Mouse (Mus musculus) cerebellum, adult 18-20 months (tissue): ENCODE data around the gene Igf1r.

Source experiments
- DNase-seq, 2 experiments: peaks; one replicate each; pipeline ENCODE4 v3.0.0; 2021

Gene Igf1r

DNA sequence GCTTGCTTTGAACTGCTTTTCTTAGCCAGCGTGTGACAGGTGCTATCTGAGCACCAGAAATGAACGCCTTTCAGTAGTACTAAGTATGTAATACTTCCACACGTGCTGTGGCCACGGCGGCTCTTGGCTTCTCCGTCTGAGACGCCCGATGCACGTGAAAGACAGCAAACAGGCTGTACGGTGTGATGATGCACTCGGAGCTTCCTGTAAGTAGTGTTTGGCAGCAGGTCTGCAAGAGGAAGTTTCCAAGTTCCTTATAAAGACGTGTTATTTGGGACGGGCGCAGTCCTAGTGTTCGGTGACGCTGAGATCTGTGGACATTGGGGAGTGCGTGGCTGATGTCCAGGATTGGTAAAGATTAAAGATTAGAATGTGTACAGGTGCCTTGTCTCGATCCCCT, 5.4 kb downstream of the Igf1r start:
- no peak for DNase-seq

- no peak for DNase-seq
Observed at GRCm38 (mm10) chr7:67960701-67961100, 8.1 kb downstream of the Igf1r start.

DNA sequence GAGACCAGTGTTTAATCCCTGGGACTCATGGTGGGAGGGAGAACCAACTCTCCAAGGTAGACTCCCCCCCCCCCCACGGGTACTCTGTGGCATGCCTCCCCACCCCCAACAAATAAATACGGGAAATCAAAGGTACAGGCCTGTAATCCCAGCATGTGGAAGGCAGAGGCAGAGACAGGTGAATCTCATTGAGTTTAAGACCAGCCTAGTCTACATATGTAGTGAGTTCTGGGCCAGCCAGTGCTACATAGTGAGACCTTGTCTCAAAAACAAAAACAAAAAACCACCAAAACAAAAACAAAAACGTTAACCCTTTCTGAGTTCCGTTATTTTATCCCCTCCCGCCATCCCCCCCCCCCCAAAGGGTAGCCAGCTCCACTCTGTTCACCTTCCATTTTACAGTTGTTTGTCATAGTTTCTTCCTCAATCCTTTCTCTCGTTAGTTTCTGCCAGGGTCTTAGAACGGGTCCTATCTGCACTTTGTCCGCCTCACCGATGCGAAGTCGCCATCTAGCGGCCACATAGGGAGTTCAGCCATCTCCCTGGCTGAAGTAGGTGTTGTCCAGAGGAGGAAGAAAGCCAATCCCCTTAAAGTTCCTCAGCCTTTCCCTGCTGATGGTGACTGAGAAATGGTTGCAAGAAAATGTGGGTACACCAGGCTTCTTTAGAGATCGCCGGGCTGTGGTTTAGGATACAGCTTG, 9.1 kb downstream of the Igf1r start:
- peak; percentile 84 to 87 for DNase-seq

DNA sequence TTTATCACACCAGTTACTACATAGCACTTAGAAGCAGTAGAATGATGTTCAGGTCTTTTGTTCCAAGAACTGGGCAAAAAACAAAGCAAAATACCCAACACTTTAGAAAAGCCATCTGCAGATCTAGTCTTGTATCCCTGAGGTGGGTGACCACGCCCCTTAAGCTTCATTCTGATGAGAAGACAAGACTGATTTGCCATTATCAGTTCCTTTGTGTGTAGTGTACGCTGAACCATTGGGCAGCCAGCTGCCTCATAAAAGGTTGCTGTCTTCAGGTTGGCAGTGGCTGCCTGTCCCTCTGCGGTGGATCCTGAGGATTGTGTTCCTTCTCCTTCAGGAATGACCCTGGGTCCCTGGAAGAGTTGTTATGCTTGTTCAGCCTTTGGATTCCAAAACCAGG, 11.1 kb downstream of the Igf1r start:
- no peak for DNase-seq

GRCm38 (mm10) chr7:67968394-67968793, 15.8 kb downstream of the Igf1r start:
- DNase-seq = no peak

DNA sequence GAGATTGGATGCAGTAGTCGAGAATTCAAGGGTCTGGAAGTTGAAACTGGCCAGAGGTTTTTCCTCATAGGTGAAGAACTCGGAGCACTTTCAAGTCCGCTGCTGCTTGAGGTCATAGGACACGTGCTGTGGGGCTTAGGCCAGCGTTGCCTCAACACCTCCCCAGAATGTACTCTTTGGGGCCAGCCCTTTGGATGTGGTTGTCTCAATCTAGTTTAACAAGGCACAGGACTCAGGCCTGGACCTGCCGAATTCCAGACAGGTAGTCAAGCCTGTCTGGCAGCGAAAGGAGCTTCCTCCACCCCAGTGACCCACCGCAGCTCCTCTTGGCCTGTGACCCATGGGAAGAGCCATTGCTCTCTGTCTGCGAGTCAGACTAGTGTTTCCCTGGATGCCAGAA, 16.4 kb downstream of the Igf1r start:
- DNase-seq = no peak

DNA sequence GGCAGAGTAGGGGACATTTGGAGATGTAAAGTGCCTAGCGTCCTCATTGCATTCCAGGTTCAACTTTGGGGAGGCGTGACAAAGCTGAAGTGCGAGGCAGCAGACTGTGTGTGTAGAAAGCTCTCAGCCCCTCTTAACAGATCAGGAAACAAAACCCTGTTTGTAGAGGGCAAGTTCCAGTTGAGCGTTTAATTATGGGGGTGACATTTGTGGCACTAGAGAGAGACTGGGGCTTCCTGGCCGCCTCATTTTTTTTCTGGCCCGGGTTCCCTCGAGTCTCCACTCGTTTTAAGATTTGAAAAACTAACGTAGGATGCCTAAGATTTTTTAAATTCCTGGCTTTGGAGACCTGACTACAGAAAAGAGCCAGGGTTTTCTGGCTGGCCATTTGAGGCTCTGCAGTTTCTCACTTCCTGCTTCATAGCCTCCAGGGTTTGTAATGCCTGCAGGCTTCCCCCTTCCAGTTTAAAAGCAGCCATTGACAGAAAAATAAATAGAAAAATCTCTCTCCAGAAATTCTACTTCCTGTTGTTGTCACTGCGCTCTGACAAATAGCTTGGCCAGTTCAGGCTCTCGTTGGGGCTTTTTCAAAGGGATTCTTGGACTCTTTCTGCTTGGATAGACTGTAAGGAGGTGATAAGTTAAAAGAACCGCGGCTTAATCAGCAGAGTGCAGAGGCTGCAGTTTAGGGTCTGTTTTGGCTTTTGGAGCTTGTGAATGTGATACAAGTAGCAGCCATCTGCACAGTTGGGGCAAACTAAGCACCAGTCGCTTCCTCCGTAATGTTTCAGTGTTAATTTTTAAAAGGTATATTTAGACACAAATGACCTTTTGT, 20.8 kb downstream of the Igf1r start:
- DNase-seq = no peak

DNA sequence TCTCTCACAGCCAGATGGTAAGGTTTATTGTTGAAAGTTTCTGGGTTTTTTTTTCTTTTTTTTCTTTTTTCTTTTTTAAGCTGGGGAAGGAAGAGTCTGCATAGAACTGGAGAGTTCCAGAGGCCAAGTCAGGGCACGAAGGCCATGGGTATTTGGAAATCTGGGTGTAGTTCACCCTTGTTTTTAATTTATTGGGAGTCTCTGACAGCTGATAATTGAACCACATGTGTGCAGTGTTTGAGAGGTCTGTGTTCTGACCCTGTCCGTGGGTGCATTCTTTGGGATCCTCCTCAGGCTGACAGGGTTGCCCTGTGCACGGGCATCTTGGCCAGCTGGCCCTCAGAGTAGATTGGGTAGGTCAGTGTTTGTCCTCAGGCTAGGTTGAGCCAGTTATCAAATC, 29.3 kb downstream of the Igf1r start:
- no peak for DNase-seq

DNA sequence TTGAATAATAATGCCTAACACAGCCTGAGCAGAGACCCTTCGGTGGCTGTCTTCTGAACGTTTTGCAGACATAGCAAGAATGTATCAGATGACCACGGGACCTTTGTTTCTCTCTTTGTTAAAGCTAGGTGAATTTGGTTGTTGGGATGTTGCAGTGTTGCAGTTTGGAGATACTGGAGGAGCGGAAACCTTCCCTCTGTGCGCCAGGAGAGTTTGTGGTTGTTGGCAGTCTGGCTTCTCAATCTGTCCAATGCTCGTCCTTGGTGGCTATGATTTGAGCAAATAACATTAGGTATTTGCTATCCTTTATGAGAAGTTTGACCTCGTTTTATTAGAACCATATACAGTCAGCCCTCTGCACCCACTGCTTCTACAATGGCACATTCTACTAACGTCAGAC, 30.2 kb downstream of the Igf1r start:
- DNase-seq = no peak

DNA sequence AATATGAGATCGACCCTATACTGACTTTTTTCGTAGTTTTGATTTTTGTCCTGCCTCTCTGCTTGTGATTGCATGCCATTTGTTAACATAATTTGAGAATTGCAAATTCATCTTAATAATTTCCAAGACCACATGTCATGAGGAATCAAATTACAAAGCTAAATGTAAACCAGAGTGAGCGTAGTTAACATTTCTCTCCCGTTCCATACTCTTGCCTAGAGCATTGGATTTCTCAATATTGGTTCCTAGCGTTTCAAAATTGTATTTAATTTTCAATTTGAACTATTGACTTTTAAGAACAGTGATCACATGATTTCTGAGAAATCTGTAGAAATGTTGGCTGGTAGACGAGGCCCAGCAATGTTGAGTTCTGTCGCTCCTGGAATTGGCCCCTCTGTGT, 30.8 kb downstream of the Igf1r start:
- no peak for DNase-seq

DNA sequence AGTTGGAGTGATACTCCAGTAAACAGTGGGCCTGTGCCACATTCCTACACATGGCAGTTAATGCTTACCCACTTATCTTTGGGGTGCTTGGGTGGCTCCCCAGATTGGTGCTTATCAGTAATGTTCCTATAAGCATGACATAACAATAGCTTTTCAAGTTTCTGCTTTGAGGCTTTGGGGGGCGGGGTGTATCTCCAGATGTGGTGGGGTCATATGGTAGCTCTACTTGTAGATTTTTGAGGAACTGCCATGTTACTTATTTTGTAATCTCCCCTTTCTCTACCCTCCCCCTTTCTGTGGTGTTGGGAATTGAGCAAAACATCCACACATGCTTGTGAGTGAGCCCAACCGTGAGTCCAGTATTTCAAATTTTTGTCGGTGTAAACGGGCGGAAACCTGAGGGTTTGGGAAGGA, 32.4 kb downstream of the Igf1r start:
- DNase-seq = no peak

- no peak for DNase-seq
Observed at GRCm38 (mm10) chr7:67985511-67985910, 32.9 kb downstream of the Igf1r start.

- DNase-seq = no peak
Observed at GRCm38 (mm10) chr7:67986277-67986676, 33.6 kb downstream of the Igf1r start.

DNA sequence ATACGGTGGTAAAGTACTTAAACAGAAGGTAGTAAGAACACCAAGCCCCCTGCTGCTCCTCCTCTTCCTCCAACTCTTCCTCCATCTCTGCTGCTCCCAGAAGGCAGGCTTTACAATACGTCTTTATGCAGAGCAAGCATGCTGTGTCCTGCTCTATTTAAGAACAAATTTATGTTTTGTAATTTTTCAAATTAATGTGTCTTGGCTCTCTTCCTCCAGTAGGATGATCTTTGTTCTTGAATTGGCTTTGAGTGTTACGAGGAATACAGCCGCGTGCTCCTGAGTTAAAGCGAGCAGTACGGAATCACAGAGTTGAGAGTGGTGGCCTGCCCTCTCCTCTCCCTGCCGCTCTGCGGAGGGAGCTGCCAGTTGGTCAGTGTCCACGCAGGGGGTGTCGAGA, 34.2 kb downstream of the Igf1r start:
- no peak for DNase-seq

DNA sequence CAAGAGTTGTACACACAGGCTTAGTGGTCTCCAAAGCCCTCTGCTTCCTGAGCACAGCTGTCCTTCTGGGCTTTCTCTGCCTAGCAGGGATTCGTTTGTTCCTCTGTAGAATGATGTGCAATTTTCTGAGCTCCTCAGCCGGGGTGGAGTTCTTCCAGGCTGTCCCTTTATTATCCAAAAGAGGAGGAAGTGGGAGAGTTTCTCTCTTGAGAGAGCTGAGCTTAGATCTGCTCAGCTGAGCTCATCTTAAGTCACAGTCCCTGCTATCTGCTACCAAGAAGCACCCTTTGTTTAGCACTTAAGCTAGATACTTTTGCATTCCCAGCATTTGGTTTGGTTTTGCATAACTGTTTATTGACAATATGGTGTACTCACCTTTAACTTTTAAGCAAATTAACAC, 36.7 kb downstream of the Igf1r start:
- DNase-seq = no peak

DNA sequence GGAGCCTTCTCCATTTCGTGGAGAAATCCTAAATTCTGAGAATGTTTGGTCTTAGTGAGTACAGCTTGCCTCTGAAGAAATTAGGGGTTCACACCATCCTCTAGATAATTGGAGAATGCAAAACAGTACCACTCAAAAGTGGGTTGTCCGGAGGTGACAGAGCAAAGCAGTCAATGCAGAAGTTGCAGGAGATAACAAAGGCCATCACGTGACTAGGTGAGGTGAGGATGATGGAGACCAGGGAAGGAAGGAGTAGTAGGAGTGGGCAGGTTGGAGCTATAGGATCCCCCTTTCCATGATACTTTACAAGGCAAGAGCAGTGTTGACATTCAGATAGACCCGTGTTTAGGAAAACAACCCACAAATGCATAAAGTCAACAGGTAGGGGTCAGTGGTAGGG, 41.0 kb downstream of the Igf1r start:
- DNase-seq = no peak

DNA sequence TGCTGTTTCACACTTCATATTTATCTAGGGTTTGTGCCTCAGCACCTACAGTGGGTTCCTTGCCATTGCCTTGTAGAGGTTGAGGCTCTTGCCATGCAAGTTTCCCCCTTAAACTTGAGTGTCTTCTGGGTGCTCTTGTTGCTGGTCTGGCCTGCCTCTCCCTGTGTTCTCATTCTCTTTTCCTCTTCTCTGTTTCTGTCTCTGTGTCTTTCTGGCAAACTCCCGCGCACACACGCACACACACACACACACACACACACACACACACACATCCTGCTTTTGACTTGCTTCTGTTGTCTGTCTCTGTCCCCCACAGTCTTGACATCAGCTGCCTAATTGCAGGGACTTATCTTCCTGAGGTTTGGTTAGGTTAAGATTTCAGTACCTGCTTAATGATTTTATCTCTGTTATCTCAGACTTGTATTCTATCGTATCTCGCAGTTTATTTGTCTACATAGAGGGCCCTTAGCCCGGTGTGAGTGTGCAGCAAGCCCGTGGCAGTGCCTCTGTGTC, 41.8 kb downstream of the Igf1r start:
- DNase-seq = no peak

GRCm38 (mm10) chr7:67995276-67995675, 42.6 kb downstream of the Igf1r start:
- DNase-seq = no peak

GRCm38 (mm10) chr7:67996202-67996960, 43.8 kb downstream of the Igf1r start:
- no peak for DNase-seq

- no peak for DNase-seq
Observed at GRCm38 (mm10) chr7:68001269-68001668, 48.6 kb downstream of the Igf1r start.

GRCm38 (mm10) chr7:68006074-68006473, 53.4 kb downstream of the Igf1r start:
- no peak for DNase-seq

- no peak for DNase-seq
Observed at GRCm38 (mm10) chr7:68006496-68006895, 53.9 kb downstream of the Igf1r start.

GRCm38 (mm10) chr7:68009635-68010034, 57.0 kb downstream of the Igf1r start:
- no peak for DNase-seq

DNA sequence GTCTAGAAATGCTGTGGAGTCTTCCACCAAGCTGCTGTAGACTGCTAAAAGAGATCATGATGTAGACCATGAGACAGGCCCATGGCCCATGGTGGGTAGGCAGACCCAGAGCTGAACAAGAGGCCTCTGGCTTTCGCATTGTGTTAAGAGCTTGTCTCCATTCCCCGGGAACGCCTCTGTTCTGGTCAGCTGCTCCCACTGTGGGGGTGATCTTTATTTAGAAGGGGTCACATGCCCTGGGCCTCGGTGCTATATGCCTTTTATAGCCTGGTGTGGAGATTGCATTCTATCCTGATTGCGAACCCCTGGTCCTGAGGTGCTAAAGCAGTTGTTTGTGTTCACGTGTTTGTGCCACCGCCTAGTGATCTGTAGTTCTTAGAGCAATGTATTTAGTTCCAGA, 57.5 kb downstream of the Igf1r start:
- DNase-seq = no peak
